Mouse (Mus musculus) embryo, embryonic 9.5 days (tissue): ENCODE data around the gene Tbx6.
A peak's percentile ranks its signal among the peaks of the same experiment; 100 is the strongest.
"Not testable (repeated sequence)": the region's sequence is repeated elsewhere in the genome, so short reads cannot be mapped to it uniquely, and the experiment has no call there.

Experiments
- DNase-seq: peaks from one replicate; pipeline ENCODE4 v3.0.0-alpha.2; 2017; ENCODE audit errors: extremely low spot score

Gene Tbx6

DNA sequence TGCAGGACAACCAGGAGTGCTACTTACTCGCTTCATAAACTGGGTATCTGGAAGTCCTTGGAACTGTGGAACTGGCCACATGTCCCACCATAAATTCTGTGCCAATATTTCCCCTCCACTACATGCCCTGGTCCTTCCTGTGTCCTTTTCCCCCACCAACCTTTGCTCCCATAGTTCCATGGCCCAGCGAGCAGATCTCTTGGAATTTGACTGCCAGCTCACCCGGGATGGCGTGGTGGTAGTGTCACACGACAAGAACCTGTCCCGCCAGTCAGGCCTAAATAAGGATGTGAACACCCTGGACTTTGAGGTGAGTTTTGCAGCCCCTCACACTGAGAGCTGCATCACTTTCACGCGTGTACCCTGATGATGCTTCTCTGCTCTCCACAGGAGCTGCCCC lies 14.3 kb upstream of the Tbx6 start:
- no peak for DNase-seq

DNA sequence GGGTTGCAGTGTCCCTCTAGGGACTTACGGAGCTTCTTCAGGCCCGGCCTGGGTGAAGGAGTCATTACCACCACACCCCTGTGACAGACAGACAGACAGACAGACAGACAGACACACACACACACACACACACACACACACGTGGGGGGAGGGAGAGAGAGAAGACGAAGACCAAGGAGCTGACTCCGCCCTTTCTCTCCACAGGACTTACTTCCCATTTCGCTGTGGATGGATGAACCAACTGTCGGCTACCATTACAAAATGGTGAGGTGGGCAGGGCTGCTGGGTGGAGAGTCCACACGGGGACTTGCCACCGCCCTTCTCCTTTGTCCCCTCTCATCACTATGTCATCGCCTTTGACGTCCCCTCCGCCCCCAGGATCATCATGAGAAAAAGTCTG lies 10.5 kb upstream of the Tbx6 start:
- DNase-seq, result no peak

DNA sequence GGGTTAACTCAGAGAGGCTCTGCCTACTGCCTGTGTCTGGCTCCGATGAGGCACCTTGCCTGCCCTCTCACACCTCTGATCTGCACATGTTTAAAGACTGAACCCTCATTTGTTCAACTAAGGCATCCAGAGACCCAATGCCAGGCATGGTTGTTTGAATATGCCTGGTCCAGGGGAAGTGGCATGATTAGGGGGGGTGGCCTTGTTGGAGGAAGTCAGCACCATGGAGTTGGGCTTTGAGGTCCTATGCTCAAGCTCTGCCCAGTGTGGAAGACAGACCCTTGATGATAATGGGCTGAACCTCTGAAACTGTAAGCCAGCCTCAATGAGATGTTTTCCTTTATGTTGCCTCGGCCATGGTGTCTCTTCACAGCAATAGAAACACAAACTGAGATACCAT lies 7.9 kb upstream of the Tbx6 start:
- no peak for DNase-seq

DNA sequence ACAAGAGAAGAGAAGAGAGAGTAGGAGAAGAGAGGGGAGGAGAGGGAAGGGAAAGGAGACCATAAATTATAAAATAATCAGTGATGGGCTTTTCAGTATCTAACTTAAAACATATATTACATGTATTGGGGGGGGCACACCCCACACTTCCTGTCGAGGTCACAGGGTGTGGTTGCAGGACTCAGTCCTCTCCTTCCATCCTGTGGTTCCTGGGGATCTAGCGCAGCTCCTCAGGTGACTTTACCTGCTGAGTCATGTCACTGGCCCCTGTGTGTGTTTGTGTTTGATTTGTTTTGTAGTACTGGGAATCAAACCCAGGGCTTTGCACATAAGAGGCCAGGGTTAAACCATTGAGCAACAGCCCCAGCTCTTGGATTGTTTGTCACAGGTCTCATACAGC lies 6.8 kb upstream of the Tbx6 start:
- no peak for DNase-seq

DNA sequence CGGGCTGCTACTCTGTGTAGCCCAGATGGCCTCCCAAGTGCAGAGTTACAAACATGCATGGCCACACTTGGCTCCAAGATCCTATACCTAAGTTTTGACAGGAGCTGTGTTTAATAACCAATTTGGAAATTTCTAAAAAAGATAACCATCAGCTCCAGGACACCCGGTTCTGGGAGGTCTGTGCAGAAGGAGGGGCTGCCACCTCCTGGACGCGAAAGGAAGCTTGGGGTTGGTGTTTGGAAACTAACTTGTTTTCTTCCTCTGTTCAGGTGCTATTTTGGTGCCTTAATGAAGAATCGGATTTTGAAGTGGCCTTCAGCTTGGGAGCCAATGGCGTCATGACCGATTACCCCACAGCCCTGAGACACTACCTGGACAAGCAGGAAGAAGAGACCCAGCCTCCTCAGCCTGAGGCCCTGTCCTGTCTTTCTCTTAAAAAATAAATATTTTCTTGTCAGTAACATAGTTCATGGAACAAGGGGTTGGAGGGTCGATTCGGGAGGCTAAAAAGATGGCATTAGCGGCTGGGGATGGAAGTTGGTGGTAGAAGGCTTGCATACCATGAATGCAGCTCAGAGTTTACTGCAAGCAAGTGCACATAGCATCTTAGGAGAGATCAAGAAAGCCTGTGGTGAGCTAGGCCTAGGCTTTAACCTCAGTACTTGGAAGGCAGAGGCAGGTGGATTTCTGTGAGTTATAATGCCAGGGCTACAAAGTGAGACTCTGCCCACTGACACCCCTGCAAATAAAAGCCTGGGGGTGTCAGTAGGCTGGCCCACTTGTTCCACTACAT lies 5.9 kb upstream of the Tbx6 start:
- DNase-seq, result no peak

DNA sequence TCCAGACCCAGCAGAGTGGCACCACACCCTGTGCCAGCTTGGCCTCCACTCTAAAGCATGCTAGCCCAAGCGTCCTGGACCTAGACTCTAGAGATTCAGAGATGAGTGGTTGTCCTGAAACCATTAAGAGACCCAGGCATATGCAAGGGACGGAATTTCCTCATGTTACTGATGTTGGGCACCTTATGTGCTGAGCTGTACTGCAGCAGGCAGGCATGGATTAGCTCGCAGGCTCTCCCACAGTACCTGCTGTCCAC lies 5.4 kb upstream of the Tbx6 start:
- DNase-seq, result no peak

DNA sequence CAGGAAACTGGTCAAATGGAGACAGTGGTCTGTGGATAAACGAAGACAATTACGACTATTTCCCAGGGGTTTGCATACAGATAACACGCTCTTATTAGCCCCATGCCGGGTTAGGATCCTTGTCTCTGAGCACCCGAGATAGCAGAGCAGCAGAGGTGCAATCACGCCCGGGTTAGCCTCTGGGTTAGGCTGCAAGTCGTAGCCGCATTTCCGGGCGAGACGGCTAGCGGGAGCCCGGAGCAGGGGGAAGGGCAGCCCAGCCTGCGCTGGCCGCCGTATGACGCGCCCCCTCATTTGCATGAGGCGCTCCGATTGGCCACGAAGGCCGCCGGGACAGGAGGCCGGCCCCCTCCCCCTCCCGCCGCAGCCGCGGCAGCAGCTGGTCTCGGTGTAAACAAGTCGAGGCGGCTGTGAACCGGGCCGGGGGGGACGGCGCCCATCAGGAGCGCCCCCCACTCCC lies 4.7 kb upstream of the Tbx6 start, which contains the start of gene Ypel3:
Gene Ypel3, plus strand, starts transcription at position 358 of the 460 bp plus-strand sequence.
- DNase-seq, result peak; percentile 89

DNA sequence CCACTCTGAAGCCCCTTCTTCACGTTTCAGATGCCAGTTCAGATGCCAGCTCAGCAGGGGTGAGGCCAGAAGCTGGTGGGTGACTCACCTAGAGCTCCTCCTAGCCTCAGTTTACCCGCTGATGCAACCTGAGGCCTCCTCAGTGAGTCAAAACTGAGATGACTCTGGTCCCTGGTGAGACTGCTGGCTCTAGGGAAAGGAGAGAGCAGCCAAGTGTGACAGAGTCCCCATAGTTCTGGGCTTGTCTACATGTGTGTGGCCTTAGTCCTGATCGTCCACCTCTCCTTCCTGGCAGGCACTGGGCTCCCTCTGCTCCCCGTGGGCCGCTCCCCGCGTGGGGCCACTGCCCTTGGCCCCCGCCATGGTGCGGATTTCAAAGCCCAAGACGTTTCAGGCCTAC lies 3.8 kb upstream of the Tbx6 start:
- no peak for DNase-seq

DNA sequence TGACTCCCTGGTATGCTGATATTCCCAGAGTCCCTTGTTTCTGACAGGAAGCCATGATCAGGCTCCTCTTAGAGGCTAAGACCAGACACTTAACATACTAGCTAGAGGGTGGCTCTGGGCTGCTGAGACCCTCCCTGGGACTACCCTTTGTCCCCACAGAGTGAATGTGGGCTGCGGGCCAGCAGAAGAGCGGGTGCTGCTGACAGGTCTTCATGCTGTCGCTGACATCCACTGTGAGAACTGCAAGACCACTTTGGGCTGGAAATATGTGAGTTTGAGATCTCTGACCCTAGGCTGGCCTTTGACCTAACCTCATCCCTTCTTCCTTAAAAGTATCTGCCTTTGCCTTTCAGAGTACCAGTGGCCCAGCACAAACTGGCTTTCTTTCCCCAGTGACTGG lies 3.1 kb upstream of the Tbx6 start:
- DNase-seq, result no peak

DNA sequence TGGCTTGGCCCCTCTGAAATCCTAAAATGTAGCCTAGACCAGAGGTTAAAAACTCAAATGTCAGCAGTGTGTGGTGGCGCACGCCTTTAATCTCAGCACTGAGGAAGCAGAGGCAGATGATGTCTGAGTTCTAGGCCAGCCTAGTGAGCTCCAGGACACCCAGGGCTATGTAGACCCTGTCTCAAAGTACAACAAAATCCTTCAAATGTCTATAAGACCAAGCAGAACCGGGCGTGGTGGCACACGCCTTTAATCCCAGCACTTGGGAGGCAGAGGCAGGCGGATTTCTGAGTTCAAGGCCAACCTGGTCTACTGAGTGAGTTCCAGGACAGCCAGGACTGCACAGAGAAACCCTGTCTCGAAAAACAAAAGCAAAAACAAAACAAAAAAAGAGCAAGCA lies 2.2 kb upstream of the Tbx6 start:
- not testable (repeated sequence) for DNase-seq

DNA sequence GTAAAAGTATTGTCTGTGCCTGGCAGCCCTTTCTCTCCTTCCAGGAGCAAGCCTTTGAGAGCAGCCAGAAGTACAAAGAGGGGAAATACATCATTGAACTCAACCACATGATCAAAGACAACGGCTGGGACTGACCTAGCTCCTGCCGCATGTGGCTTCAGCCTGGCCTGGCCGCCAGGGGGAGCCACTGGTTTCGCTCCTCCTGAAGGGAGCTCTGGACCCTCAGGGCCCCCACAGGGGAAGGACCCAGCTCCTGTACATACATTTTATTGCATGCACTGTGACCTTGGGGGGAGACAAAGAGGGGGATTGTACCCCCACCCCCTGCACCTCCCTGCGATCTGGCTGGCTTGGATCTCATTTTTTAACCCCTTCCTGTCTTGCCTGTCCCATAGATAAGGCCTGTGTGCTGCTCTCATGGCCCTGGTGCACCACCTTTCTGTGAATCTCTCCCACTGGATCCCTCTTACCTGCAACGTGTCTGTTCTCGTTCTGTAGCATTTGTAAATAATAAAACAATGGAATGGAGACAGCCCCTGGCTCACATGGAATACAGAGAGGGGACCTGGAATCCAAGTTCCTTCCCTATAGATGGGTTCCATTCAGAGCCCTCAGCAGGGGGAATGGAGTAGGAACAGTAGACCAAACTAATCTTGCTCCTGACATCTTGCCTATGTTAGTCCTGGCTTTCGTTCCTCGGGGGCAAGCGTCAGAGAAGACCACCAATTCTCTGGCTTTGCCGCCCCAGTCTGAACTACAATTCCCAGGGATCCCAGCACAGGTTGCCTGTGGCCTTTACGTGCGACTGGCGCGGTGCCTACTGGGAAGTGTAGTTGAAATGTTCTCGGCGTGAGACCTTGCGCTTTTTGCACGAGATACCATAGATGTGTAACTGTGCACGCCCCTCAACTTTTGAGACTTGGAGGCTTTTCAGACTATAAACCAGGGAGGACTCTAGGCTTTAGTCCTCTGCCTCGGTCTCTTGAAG lies 1.0 kb upstream of the Tbx6 start:
- DNase-seq, result peak; percentile 91

DNA sequence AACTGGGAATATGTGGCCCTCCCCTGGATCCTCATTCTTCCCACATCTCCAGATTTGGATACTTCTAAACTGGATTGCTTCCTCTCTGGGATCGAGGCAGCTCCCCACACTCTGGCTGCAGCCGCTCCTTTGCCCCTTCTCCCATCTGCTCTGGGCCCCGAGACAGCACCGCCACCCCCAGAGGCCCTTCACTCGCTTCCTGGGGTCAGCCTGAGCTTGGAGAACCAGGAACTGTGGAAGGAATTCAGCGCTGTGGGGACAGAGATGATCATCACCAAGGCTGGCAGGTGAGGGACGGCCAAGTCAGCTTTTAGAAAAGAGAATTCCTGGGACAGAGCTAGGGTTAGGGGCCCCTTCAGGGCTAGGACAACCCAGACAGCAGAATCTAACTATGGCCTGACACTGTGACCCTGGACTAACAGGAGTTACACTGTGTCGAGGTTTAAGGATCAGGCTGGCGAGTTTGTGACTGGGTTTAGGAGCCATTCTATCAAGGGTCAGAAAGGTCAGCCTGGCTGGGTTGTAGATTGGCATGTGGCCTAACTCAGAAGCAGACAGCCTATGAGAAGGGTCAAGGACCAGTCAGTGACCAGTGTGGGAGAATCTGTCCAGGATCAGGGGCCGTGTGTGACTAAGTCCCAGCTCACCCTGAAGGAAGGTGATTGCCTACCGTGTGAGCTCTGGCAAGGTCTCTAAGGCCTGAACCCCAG lies 533 bp downstream of the Tbx6 start:
- DNase-seq, result no peak

DNA sequence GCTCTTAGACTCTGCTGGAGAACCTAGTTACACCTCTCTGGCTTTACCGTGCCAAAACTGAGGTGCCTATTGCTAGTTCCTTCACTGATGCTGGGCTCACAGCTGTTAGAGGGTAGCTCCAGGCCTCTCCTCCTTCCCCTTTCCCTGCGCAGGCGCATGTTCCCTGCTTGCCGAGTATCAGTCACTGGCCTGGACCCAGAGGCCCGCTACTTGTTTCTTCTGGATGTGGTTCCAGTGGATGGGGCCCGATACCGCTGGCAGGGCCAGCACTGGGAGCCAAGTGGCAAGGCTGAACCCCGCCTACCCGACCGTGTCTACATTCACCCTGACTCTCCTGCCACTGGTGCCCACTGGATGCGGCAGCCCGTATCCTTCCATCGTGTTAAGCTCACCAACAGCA lies 1.4 kb downstream of the Tbx6 start:
- DNase-seq, result no peak

DNA sequence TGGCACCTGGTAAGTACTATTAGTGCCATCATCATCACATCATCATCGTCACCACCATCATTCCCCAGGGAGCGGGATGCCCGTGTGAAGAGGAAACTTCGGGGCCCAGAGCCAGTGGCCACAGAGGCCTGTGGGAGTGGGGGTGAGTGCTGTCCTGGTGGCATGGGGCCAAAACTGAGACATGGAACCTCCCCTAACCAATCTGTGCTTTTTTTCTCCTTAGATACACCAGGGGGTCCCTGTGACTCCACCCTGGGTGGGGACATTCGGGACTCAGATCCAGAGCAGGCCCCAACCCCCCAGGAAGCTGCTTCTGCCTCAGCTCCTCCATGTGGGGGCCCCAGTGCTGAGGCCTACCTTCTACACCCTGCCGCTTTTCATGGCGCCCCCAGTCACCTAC lies 3.2 kb downstream of the Tbx6 start:
- DNase-seq, result no peak

DNA sequence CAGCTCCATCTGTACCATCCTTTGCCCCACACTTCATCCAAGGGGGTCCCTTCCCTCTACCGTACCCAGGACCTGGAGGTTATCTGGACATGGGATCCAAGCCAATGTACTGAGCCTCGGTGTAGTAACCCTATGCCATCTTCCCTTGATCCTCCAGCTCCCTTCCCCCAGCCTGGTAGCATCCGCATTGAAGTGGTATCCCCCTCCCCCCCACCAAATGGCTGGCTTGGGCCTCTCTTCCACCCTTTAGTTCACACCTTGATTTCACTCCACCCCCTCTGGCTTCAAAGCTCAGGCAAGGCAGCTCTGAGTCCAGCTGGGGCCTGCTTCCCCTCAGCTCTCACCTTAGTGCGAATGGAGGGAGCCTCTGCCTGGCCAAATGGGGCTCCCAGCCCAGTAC lies 3.8 kb downstream of the Tbx6 start:
- DNase-seq, result no peak

DNA sequence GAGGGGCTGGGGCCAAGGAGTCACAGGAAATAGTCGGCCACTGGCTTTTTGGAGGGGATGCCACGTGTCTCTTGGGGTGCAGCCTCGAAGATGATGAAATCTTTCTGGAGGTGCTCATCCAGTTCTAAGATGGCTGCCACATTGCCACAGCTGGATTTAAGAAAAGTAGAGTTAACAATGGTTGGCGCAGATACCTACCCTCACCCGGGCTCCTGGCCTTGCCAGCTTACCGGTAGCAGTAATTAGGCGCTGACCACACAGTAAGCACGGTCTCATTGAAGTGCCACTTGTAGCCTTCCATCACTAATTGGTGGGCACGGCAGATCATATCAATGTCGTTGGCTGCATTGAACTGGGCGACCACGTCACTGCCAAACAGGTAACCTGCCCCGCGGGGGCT lies 4.9 kb downstream of the Tbx6 start:
- no peak for DNase-seq

DNA sequence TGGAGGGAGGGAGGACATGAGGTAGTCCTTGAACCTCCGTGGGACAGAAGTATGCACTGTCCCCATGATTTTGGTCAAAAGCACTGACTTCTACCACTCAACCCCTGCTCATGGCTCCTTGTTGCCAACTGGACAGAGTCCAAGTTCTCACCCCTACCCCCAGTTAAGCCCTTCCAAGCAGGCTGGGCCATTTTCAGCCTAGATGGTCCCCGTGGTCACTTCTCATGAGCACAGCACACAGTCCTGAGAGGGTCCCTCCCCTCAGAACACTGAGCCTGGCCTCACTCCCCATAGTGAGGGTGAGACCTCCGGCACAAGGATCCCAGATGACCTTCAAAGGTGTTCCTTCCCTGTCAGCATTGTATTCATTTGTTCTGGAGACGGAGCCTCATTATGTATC lies 7.9 kb downstream of the Tbx6 start:
- DNase-seq, result no peak

DNA sequence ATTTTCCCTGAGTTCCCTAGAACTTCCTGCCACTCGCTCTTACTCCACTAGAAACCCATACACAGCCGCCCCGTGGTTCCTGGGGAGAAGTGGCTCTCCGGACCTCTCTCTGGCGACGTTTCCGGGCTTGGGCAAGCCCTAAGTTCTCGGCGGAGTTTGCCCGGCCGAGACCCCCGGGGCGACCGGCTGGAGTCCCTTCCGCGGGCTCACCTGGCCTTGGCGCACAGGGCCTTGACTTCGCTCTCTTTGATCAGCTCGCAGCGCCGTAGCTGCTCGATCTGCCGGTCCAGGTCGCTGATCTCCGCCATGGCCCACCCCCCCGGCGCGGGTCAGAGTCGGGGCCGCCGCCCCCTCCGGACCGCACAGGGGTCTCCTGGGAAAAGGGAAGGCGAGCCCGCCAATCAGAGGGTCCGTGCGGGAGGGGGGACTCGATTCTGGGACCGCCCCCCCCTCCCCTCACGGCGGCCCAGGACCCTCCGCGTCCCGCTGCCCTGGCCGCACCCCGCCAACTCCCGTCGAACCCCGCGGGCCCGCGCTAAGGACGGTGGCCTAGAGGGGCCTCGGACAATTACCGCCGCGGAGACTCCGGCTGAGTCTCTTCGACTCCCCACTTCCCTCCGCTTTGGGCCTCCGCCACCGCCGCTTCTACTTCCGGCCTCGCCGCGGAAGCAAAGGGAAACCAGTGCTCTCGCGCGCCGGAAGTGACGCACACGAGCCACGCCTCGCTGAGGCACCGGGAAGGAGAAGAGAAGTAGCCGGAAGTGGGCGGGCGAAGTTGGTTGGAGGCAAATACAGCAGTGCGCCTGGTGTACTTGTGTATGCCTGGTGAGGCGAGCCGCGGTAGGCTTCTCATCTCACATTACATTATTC lies 10.8 kb downstream of the Tbx6 start, which contains the start of gene Ppp4c:
Gene Ppp4c, minus strand, starts transcription at position 646 of the 870 bp plus-strand sequence.
- DNase-seq, result peak; percentile 96

DNA sequence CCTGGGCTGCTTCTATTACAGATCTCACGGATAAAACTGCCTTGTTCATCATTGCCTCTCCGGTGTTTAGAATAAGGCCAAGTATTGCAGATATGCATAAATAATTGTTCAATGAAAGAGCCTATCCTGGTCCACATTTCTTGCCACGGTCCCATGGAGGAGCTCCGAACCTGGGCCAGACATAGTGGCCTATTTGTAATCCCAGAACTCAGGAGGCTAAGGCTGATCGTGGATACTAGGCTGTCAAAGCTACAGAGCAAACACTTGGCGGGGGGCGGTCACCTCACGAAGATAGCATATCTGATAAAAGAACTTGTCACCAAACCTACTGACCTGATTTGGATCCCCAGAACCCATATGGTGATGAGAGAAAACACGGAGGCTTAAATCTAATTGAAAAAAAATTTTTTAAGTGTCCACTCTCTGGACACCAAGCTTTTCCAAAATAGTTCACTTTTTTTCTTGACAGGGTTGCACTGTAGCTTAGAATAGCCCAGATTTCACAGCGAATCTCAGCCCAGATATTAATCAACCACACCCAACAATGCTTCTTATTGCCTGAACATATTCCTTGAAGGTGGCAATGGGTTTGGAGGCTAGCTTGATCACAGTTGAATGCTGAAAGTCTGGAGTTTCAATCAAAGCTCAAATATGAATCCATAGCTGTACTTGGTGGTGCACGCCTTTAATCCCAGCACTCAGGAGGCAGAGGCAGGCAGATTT lies 11.6 kb downstream of the Tbx6 start:
- no peak for DNase-seq

DNA sequence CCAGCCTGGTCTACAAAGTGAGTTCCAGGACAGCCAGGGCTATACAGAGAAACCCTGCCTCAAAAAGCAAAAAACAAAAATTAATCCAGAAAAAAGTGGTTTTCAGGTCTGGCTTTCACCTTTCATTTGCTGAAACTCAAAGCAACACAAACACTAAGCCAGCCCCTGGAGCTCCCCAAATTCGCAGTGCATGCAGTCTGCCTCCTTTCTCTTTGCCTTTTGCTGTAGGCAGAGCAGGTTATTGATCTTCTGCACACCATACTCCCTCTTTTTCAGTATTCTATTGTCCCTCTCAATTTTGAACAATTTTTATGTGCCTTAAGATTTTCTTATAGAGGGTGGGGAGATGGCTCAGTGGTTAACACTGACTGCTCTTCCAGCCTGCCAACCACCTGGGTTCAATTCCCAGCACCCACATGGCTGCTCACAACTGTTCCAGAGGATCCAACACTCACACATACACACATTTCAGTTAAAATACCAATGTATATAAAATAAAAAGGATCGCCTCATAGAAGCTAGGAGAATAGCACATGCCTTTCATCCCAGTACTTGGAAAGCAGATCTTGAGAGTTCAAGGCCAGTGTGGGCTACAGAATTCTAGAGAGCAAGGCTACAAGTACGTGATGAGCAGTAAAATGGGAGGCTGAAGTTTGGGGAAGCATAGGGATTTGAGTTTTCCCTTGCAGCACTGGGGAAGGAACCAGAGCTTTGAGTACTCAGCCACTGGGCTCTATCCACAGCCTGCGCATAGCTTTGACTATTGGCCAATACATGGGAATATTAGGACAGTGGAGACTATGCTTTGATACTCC lies 12.4 kb downstream of the Tbx6 start:
- no peak for DNase-seq
